Mouse (Mus musculus): ENCODE data around the gene Mob3b.

Gene Mob3b

GRCm38 (mm10) chr4:35148326-35148725 is 9.0 kb downstream of the Mob3b start:
- no peak for DNase-seq (ENCODE audit: extremely low spot score, low spot score)

GRCm38 (mm10) chr4:35146597-35146996 is 10.7 kb downstream of the Mob3b start:
- no peak for DNase-seq (ENCODE audit: extremely low spot score, low spot score)

GRCm38 (mm10) chr4:35145726-35146125 is 11.6 kb downstream of the Mob3b start:
- no peak for DNase-seq (ENCODE audit: extremely low spot score, low spot score)

GRCm38 (mm10) chr4:35143472-35144102 is 13.7 kb downstream of the Mob3b start:
- no peak for DNase-seq (ENCODE audit: extremely low spot score, low spot score)

- no peak for DNase-seq (ENCODE audit: extremely low spot score, low spot score)
These were observed 17.0 kb downstream of the Mob3b start for GRCm38 (mm10) chr4:35140317-35140716.

GRCm38 (mm10) chr4:35138077-35138476 is 19.2 kb downstream of the Mob3b start:
- DNase-seq (ENCODE audit: extremely low spot score, low spot score): no peak

- DNase-seq (ENCODE audit: extremely low spot score, low spot score): no peak
These were observed 20.3 kb downstream of the Mob3b start for GRCm38 (mm10) chr4:35136996-35137395.

- no peak for DNase-seq (ENCODE audit: extremely low spot score, low spot score)
These were observed 21.5 kb downstream of the Mob3b start for GRCm38 (mm10) chr4:35135806-35136205.

GRCm38 (mm10) chr4:35134846-35135611 is 22.3 kb downstream of the Mob3b start:
- DNase-seq (ENCODE audit: extremely low spot score, low spot score): no peak

- DNase-seq (ENCODE audit: extremely low spot score, low spot score): no peak
These were observed 23.9 kb downstream of the Mob3b start for GRCm38 (mm10) chr4:35133411-35133810.

GRCm38 (mm10) chr4:35131592-35131991 is 25.7 kb downstream of the Mob3b start:
- no peak for DNase-seq (ENCODE audit: extremely low spot score, low spot score)

- no peak for DNase-seq (ENCODE audit: extremely low spot score, low spot score)
These were observed 26.8 kb downstream of the Mob3b start for GRCm38 (mm10) chr4:35130411-35130948.

- no peak for DNase-seq (ENCODE audit: extremely low spot score, low spot score)
These were observed 29.5 kb downstream of the Mob3b start for GRCm38 (mm10) chr4:35127759-35128158.

- no peak for DNase-seq (ENCODE audit: extremely low spot score, low spot score)
These were observed 30.5 kb downstream of the Mob3b start for GRCm38 (mm10) chr4:35126776-35127175.

- DNase-seq (ENCODE audit: extremely low spot score, low spot score): peak; percentile 57
These were observed 31.9 kb downstream of the Mob3b start for GRCm38 (mm10) chr4:35125299-35125777.

- no peak for DNase-seq (ENCODE audit: extremely low spot score, low spot score)
These were observed 33.3 kb downstream of the Mob3b start for GRCm38 (mm10) chr4:35124027-35124426.

GRCm38 (mm10) chr4:35123087-35123486 is 34.2 kb downstream of the Mob3b start:
- no peak for DNase-seq (ENCODE audit: extremely low spot score, low spot score)

GRCm38 (mm10) chr4:35121060-35121459 is 36.2 kb downstream of the Mob3b start:
- DNase-seq (ENCODE audit: extremely low spot score, low spot score): no peak

- no peak for DNase-seq (ENCODE audit: extremely low spot score, low spot score)
These were observed 36.7 kb downstream of the Mob3b start for GRCm38 (mm10) chr4:35120575-35120974.

- no peak for DNase-seq (ENCODE audit: extremely low spot score, low spot score)
These were observed 37.1 kb downstream of the Mob3b start for GRCm38 (mm10) chr4:35120159-35120558.

GRCm38 (mm10) chr4:35118851-35119250 is 38.4 kb downstream of the Mob3b start:
- DNase-seq (ENCODE audit: extremely low spot score, low spot score): no peak

- DNase-seq (ENCODE audit: extremely low spot score, low spot score): no peak
These were observed 40.1 kb downstream of the Mob3b start for GRCm38 (mm10) chr4:35117144-35117543.

Measured in neural tube, embryonic 10.5 days (tissue).